Mouse (Mus musculus): ENCODE data around the gene Eif2b3.
A peak's percentile ranks its signal among the peaks of the same experiment; 100 is the strongest.

Gene Eif2b3

DNA sequence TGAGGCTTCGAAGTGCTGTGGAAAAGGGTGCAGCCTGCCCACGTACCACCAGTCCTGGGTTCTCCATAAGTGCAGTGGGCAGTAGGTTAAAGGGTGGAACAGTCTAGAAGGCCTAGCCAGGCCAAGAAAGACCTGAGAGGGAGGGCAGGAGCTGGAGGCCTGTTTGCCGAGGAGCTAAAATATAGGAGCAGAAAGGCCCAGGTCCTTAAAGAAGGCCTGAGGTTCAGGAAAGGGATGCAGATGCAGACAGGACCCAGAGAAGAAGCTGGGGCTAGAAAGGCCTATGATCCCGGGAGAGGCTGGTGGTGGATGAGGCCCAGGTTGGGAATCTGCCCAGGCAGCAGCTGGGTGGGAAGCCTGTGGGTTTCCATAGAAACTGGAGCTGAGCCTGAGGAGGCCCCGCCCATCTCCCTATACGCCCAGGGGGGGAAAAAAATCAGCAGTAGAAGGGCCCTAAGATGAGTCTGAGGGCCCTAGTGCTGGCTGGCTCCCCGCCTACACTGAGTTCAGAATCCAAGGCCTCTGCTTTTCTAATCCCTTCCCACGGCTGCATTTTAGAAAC, 106.2 kb downstream of the Eif2b3 start, which contains the start of gene Btbd19:
TSS of gene Btbd19 (minus strand) at position 378 of the 562 bp plus-strand sequence.
- peak; percentile 55 to 69 for DNase-seq

DNA sequence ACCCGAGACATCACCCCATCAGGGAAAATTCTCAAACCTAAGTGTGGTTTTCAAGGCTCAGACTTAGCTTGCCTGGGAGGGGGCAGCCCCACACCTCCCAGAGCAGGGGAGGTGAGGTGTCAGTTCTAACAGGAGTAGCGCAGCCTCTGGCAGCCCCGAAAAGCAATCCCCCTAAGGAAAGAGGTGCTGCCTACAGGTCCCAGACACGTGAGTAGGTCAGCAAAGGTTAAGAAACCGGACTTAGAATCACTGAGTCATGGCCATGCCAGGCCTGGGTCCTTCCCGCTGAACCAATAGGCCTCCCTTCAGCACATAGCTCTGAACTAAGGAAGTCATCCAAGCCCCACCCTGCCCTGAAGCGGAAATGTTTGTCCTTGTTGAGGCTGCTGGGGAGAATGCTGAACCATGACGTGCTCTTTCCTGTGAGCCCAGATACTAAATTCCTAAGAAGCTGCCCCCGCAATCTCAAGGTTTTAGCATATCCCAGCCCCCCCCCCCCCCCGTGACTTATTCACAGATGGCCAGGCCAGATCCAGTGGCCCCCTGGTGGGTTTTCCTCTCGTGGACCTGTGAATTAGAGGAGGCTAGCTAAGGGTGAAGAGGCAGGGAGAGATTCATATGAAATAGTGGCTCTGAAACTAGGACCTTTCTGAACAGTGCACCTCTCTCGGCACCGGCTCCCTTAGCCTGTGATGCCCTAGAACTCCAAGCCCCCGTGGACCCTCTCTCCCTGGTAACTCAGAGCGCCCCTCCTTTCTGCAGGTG, 106.9 kb downstream of the Eif2b3 start:
- DNase-seq, result peak; percentile 81 to 91

DNA sequence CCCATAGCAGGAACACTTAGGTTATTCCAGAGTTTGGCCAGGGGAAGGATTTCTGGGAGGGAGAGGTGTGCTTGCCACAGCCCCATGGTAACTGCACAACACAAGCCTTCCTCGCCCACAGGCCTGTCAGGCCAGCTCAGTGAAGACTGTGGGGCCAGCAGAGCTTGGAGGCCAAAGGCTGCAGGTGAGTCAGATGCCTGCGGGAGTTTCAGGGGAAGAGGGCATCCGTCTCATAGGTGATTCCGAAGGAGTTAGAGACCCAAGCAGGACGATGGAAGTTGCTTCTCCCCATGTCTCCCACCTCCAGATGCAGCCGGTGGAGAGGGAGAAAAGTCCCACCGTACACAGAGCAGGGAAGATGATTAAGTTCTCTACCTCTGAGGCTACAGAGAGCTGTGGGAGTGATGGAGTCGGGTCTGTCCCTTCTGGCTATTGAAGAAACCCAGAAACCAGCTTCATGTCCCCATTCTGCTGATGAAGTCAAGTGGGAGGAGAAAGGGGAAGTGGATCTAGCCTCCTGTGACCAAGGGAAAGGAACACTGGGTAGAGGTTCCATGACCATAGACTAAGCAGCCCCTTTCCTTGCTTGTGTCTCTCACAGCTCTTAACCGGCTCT, 107.6 kb downstream of the Eif2b3 start, which contains the start of gene Tctex1d4:
TSS of gene Tctex1d4 (plus strand) at position 120 of the 616 bp plus-strand sequence.
- DNase-seq, result no peak

GRCm38 (mm10) chr4:117127991-117128686, 108.9 kb downstream of the Eif2b3 start:
- DNase-seq, result no peak

GRCm38 (mm10) chr4:117130790-117131189, 111.6 kb downstream of the Eif2b3 start:
- no peak for DNase-seq

GRCm38 (mm10) chr4:117131198-117131597, 112.0 kb downstream of the Eif2b3 start:
- no peak for DNase-seq

GRCm38 (mm10) chr4:117131890-117132793, 112.9 kb downstream of the Eif2b3 start:
- DNase-seq, result no peak

- no peak for DNase-seq
Observed at GRCm38 (mm10) chr4:117132794-117133143, 113.6 kb downstream of the Eif2b3 start.

DNA sequence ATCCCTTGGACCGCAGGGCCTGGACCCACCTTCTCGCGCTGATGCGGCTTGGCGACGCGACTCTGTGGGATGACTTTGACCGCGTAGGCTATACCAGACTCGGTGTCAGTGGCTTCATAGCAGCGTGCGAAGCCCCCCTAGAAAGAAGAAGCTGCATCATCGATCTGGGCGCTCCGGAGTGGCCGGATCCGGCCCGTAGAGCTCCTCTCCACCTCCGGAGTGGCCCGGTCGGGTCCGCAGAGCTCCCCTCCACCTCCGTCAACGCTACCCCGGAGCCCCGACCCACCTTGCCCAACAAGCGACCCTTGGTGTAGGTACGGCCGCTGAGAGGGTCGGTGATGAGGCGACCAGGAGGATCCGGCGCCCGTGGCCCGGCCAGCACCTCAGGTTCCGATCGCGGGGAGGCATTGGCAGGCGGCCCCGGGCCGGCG, 114.2 kb downstream of the Eif2b3 start:
- DNase-seq, result no peak

DNA sequence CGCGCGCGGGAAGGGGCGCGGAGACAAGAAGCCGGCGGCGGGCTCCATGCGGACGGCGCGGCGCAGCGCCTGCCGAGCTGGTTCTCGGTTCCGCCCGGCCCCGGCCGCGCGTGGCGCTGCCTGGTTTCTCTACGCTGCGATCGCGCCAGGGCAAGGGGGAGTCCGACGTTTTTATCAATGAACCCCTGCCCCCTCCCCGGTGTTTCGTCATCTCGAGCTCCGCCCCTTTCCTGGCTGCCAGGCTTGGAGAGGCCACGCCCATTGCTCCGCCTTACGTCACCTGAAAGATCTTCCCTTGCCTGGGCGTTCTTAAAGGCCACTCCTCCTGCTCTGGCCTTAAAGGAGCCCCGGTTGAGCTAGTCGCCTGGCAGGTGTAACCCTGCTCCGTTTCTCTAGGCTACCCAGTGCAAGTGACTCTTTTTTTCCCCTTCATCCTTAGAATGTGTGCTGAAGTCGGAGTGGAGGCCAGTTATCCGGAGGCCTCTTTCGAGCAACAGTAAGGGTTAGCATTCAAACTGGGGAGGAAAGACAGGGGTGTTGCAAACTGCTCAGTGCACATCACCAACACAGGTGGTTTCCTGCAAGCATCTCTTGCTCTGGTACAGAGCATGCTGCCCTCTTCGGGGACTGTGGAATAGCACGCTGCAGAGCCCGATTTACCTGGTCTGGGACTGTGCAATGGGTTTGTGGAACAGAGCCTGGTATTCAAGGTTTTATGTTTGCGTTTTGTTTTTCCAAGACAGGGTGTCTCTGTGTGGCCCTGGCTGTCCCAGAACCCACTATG, 114.8 kb downstream of the Eif2b3 start, which contains the start of gene Plk3:
TSS of gene Plk3 (minus strand) at position 147 of the 784 bp plus-strand sequence.
- DNase-seq, result peak; percentile 98 to 99

DNA sequence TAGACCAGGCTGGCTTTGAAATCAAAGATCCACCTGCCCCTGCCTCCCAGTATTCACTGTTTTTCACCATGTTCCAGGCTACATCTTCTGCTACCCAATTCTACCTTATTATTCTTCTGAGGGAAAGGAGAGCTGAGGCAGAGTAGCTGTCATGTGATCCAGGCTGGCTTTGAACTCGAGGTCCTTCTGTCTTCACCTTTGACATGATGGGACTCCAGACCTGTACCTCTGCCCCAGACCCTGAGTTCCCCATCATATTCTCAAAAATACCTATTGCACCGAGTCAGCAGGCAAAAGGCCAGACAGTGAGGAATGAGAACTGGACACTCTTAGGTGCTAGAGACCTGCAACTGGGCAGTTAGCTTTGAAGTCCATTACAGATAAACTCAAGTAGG, 115.4 kb downstream of the Eif2b3 start:
- DNase-seq, result peak; percentile 46 to 50

DNA sequence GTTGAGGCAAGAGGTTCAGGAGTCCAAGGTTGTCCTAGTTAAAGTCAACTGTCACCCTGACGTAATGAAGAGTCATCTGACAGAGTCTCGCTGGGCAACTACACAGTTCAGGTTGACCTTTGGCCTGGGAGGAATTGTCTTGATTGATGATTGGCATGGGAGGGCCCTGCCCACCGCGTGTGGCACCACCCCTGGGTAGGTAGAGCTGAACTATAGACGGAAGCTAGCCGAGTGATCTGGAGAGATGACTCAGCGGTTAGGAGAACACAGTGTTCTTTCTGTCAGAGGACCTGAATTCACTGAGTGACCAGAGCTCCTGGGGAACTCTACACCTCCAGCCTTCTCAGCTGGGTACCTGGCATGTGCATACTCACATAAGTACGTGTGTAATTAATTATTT, 116.8 kb downstream of the Eif2b3 start:
- DNase-seq, result peak; percentile 84 to 96
